Mouse (Mus musculus): ENCODE results near the gene Cds2.
"Not testable (repeated sequence)": the region's sequence is repeated elsewhere in the genome, so short reads cannot be mapped to it uniquely, and the experiment has no call there.

Gene Cds2

GRCm38 (mm10) chr2:132265196-132265595, 2.2 kb downstream of the Cds2 start:
- DNase-seq (ENCODE audit: low spot score in 2 of 2) = no peak

- DNase-seq (ENCODE audit: low spot score in 2 of 2) = no peak
Measured at GRCm38 (mm10) chr2:132266086-132266485, 3.1 kb downstream of the Cds2 start.

GRCm38 (mm10) chr2:132269217-132269616, 6.3 kb downstream of the Cds2 start:
- peak in 1 of 2 experiments; percentile 30 for DNase-seq (ENCODE audit: low spot score in 2 of 2)

- peak; percentile 32 to 48 for DNase-seq (ENCODE audit: low spot score in 2 of 2)
Measured at GRCm38 (mm10) chr2:132270331-132270951, 7.5 kb downstream of the Cds2 start.

GRCm38 (mm10) chr2:132272694-132273389, 9.9 kb downstream of the Cds2 start:
- DNase-seq (ENCODE audit: low spot score in 2 of 2) = no peak

GRCm38 (mm10) chr2:132275527-132275926, 12.6 kb downstream of the Cds2 start:
- no peak for DNase-seq (ENCODE audit: low spot score in 2 of 2)

- no peak for DNase-seq (ENCODE audit: low spot score in 2 of 2)
Measured at GRCm38 (mm10) chr2:132276249-132276648, 13.3 kb downstream of the Cds2 start.

GRCm38 (mm10) chr2:132278273-132278853, 15.4 kb downstream of the Cds2 start:
- DNase-seq (ENCODE audit: low spot score in 2 of 2) = no peak

GRCm38 (mm10) chr2:132279336-132279882, 16.5 kb downstream of the Cds2 start:
- no peak for DNase-seq (ENCODE audit: low spot score in 2 of 2)

GRCm38 (mm10) chr2:132279978-132280377, 17.0 kb downstream of the Cds2 start:
- no peak for DNase-seq (ENCODE audit: low spot score in 2 of 2)

- no peak for DNase-seq (ENCODE audit: low spot score in 2 of 2)
Measured at GRCm38 (mm10) chr2:132280518-132281120, 17.7 kb downstream of the Cds2 start.

GRCm38 (mm10) chr2:132281560-132282452, 18.9 kb downstream of the Cds2 start:
- no peak for DNase-seq (ENCODE audit: low spot score in 2 of 2)

GRCm38 (mm10) chr2:132282453-132283174, 19.7 kb downstream of the Cds2 start:
- DNase-seq (ENCODE audit: low spot score in 2 of 2) = no peak

- DNase-seq (ENCODE audit: low spot score in 2 of 2) = no peak
Measured at GRCm38 (mm10) chr2:132283236-132284070, 20.5 kb downstream of the Cds2 start.

GRCm38 (mm10) chr2:132284492-132285139, 21.7 kb downstream of the Cds2 start:
- DNase-seq (ENCODE audit: low spot score in 2 of 2) = no peak

- not testable (repeated sequence) for DNase-seq (ENCODE audit: low spot score in 2 of 2)
Measured at GRCm38 (mm10) chr2:132285722-132286121, 22.8 kb downstream of the Cds2 start.

- DNase-seq (ENCODE audit: low spot score in 2 of 2) = no peak
Measured at GRCm38 (mm10) chr2:132286376-132287076, 23.6 kb downstream of the Cds2 start.

GRCm38 (mm10) chr2:132289213-132289612, 26.3 kb downstream of the Cds2 start:
- DNase-seq (ENCODE audit: low spot score in 2 of 2) = not testable (repeated sequence)

- no peak for DNase-seq (ENCODE audit: low spot score in 2 of 2)
Measured at GRCm38 (mm10) chr2:132290808-132291207, 27.9 kb downstream of the Cds2 start.

Measured in right cerebral cortex, postnatal 10 days (tissue).